Mouse (Mus musculus) cerebellum, postnatal 10 days (tissue): ENCODE data around the gene Cacng4.

Source experiments
- DNase-seq, 2 experiments: peaks; one replicate each; pipeline ENCODE4 v3.0.0; 2021; ENCODE audit warnings: mixed read lengths in 2 of 2

Cacng4 gene

GRCm38 (mm10) chr11:107794547-107795269, at the start of gene Cacng4:
Cacng4 (minus strand) TSS chr11:107794557.
- DNase-seq: peak; percentile 65 to 78

- no peak for DNase-seq
Measured at GRCm38 (mm10) chr11:107833351-107834040, 39.1 kb upstream of the Cacng4 start.

- DNase-seq: no peak
Measured at GRCm38 (mm10) chr11:107817196-107817595, 22.8 kb upstream of the Cacng4 start.

- DNase-seq: peak; percentile 64 to 70
Measured at GRCm38 (mm10) chr11:107812941-107813648, 18.7 kb upstream of the Cacng4 start.

GRCm38 (mm10) chr11:107812429-107812828, 18.1 kb upstream of the Cacng4 start:
- no peak for DNase-seq

GRCm38 (mm10) chr11:107808508-107808907, 14.2 kb upstream of the Cacng4 start:
- DNase-seq: peak; percentile 40 to 55

- no peak for DNase-seq
Measured at GRCm38 (mm10) chr11:107806058-107806457, 11.7 kb upstream of the Cacng4 start.

- DNase-seq: peak; percentile 57 to 64
Measured at GRCm38 (mm10) chr11:107801946-107802345, 7.6 kb upstream of the Cacng4 start.

GRCm38 (mm10) chr11:107799331-107799730, 5.0 kb upstream of the Cacng4 start:
- no peak for DNase-seq

- no peak for DNase-seq
Measured at GRCm38 (mm10) chr11:107796346-107796745, 2.0 kb upstream of the Cacng4 start.

GRCm38 (mm10) chr11:107795384-107796035, 1.2 kb upstream of the Cacng4 start:
- peak; percentile 60 to 66 for DNase-seq

- DNase-seq: peak; percentile 62 to 63
Measured at GRCm38 (mm10) chr11:107794103-107794493, 259 bp downstream of the Cacng4 start.

GRCm38 (mm10) chr11:107793200-107794102, 906 bp downstream of the Cacng4 start:
- peak; percentile 66 to 77 for DNase-seq

GRCm38 (mm10) chr11:107792136-107792535, 2.2 kb downstream of the Cacng4 start:
- peak; percentile 53 to 71 for DNase-seq

GRCm38 (mm10) chr11:107785761-107786160, 8.6 kb downstream of the Cacng4 start:
- no peak for DNase-seq

GRCm38 (mm10) chr11:107785288-107785687, 9.1 kb downstream of the Cacng4 start:
- DNase-seq: no peak

- DNase-seq: no peak
Measured at GRCm38 (mm10) chr11:107783861-107784754, 10.2 kb downstream of the Cacng4 start.

- DNase-seq: peak in 1 of 2 experiments; percentile 63
Measured at GRCm38 (mm10) chr11:107782591-107782990, 11.8 kb downstream of the Cacng4 start.

GRCm38 (mm10) chr11:107778859-107779258, 15.5 kb downstream of the Cacng4 start:
- peak; percentile 51 to 67 for DNase-seq

GRCm38 (mm10) chr11:107777487-107777886, 16.9 kb downstream of the Cacng4 start:
- DNase-seq: peak; percentile 71 to 78

- no peak for DNase-seq
Measured at GRCm38 (mm10) chr11:107773312-107773711, 21.0 kb downstream of the Cacng4 start.
